Mouse (Mus musculus): ENCODE measurements around the gene Top1.

Top1 gene

GRCm38 (mm10) chr2:160741580-160741979 is 95.9 kb downstream of the Top1 start:
- DNase-seq (ENCODE audit: extremely low spot score, low spot score): no peak

GRCm38 (mm10) chr2:160742161-160742609 is 96.5 kb downstream of the Top1 start:
- no peak for DNase-seq (ENCODE audit: extremely low spot score, low spot score)

GRCm38 (mm10) chr2:160744040-160744822 is 98.5 kb downstream of the Top1 start:
- peak; percentile 24 for DNase-seq (ENCODE audit: extremely low spot score, low spot score)

- no peak for DNase-seq (ENCODE audit: extremely low spot score, low spot score)
Observed at GRCm38 (mm10) chr2:160744823-160745210, 99.1 kb downstream of the Top1 start.

- no peak for DNase-seq (ENCODE audit: extremely low spot score, low spot score)
Observed at GRCm38 (mm10) chr2:160745497-160745896, 99.8 kb downstream of the Top1 start.

GRCm38 (mm10) chr2:160746637-160747036 is 100.9 kb downstream of the Top1 start:
- DNase-seq (ENCODE audit: extremely low spot score, low spot score): no peak

- DNase-seq (ENCODE audit: extremely low spot score, low spot score): no peak
Observed at GRCm38 (mm10) chr2:160747075-160747474, 101.4 kb downstream of the Top1 start.

GRCm38 (mm10) chr2:160756583-160757203 is 111.0 kb downstream of the Top1 start:
- no peak for DNase-seq (ENCODE audit: extremely low spot score, low spot score)

GRCm38 (mm10) chr2:160760433-160761184 is 114.9 kb downstream of the Top1 start:
- no peak for DNase-seq (ENCODE audit: extremely low spot score, low spot score)

GRCm38 (mm10) chr2:160763816-160764215 is 118.1 kb downstream of the Top1 start:
- DNase-seq (ENCODE audit: extremely low spot score, low spot score): no peak

GRCm38 (mm10) chr2:160764386-160764785 is 118.7 kb downstream of the Top1 start:
- no peak for DNase-seq (ENCODE audit: extremely low spot score, low spot score)

- DNase-seq (ENCODE audit: extremely low spot score, low spot score): no peak
Observed at GRCm38 (mm10) chr2:160765096-160765495, 119.4 kb downstream of the Top1 start.

- no peak for DNase-seq (ENCODE audit: extremely low spot score, low spot score)
Observed at GRCm38 (mm10) chr2:160766371-160766771, 120.7 kb downstream of the Top1 start.

GRCm38 (mm10) chr2:160767201-160767600 is 121.5 kb downstream of the Top1 start:
- no peak for DNase-seq (ENCODE audit: extremely low spot score, low spot score)

GRCm38 (mm10) chr2:160768097-160768695 is 122.5 kb downstream of the Top1 start:
- no peak for DNase-seq (ENCODE audit: extremely low spot score, low spot score)

- DNase-seq (ENCODE audit: extremely low spot score, low spot score): no peak
Observed at GRCm38 (mm10) chr2:160768997-160769396, 123.3 kb downstream of the Top1 start.

- no peak for DNase-seq (ENCODE audit: extremely low spot score, low spot score)
Observed at GRCm38 (mm10) chr2:160770409-160770808, 124.7 kb downstream of the Top1 start.

GRCm38 (mm10) chr2:160770871-160771270 is 125.2 kb downstream of the Top1 start:
- DNase-seq (ENCODE audit: extremely low spot score, low spot score): no peak

GRCm38 (mm10) chr2:160771325-160772276 is 125.9 kb downstream of the Top1 start:
- no peak for DNase-seq (ENCODE audit: extremely low spot score, low spot score)
